Mouse (Mus musculus) cortical plate, adult 2 months (tissue): ENCODE data around the gene Dgkg.

Experiments used
- CTCF ChIP-seq: fragments of 200-500 bp; IDR thresholded peaks from 2 replicates; pipeline ENCODE4 v1.5.1; 2011; ENCODE audit warnings: mild to moderate bottlenecking, control low read depth, low read length; ENCODE audit not compliant: insufficient read depth; ENCODE audit errors: extremely low read depth
- POLR2A ChIP-seq: fragments of 200-500 bp; IDR thresholded peaks from 2 replicates; pipeline ENCODE4 v1.6.1; 2011; ENCODE audit warnings: mild to moderate bottlenecking, low read length, control low read depth; ENCODE audit not compliant: insufficient read depth; ENCODE audit errors: extremely low read depth

- TF ChIP-seq CTCF (no peak), POLR2A (no peak)
Observed at GRCm38 (mm10) chr16:22661076-22661475, 4.1 kb upstream of the Dgkg start.
